Comparison of ENCODE assay signal across 8 mouse cellular contexts in the genomic region with DNA sequence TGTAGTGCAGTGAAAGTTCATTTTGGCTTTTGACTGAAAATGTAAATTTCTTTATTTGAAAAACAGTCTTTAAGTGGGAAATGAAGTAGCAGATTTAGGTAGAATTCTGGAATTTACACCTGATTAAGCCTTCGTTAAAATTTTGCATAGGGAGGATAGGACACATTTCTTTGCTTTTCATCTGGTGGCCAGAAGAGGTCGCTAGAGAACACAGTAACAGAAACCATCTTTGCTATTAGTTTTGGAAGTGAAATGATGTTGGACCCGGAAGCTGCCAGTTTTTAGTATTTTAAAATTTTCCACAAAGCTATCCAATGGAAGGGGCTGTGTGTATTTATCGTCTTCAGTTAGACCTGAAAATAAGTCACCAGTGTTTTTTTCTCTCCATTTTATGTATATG. TPM values are rescaled to one million over a fixed set of nuclear protein-coding genes. Genes with fewer than 3 reads are reported as not detected.
A peak's percentile ranks its signal among the peaks of the same experiment; 100 is the strongest.
DNase-seq lines count a peak whose midpoint lies in the region; ATAC-seq lines count a peak whose summit lies in the region.

No protein-coding gene starts in this region.

- peak; percentile 47; the same call in 1 of the 2 replicates for ATAC-seq in megakaryocyte, adult 5-6 weeks (ENCODE audit: poor library complexity, severe bottlenecking)

- DNase-seq in adrenal gland, postnatal 14 days: peak; percentile 68
- DNase-seq in adrenal gland, adult 18-20 months (ENCODE audit: low spot score in 2 of 2): no peak
- peak; percentile 54 for DNase-seq in kidney, postnatal 14 days
- no peak for DNase-seq in kidney, adult 18-20 months
- peak; percentile 66 for DNase-seq in 416B (ENCODE audit: low read depth)
- DNase-seq in cerebellum, postnatal 10 days: peak; percentile 73 to 82
- DNase-seq in urinary bladder, adult 18-20 months (ENCODE audit: low spot score in 2 of 2): no peak

RNA-seq across cellular contexts. Expression of gene Tyw1, which starts 20.1 kb away (rescaled TPM):
- total RNA-seq in adrenal gland, postnatal 14 days (2021): 23.7 and 24.4 TPM in 2 replicates
- total RNA-seq in adrenal gland, adult 18-20 months (2021): 10 to 100 TPM; 21.1 to 27.8 TPM
- 10.1 and 11.1 TPM in 2 replicates for total RNA-seq in megakaryocyte, adult 5-6 weeks (2015)
- 24.0 and 24.4 TPM in 2 replicates for total RNA-seq in megakaryocyte, adult 5-6 weeks (2017)

RNA-seq across cellular contexts. Expression of gene Sbds, which starts 20.2 kb away (rescaled TPM):
- total RNA-seq in adrenal gland, postnatal 14 days (2021): 77.1 and 87.0 TPM in 2 replicates
- 100 to 1,000 TPM; 119 to 126 TPM for total RNA-seq in adrenal gland, adult 18-20 months (2021)
- total RNA-seq in megakaryocyte, adult 5-6 weeks (2015): 31.0 and 35.4 TPM in 2 replicates
- 58.1 and 62.2 TPM in 2 replicates for total RNA-seq in megakaryocyte, adult 5-6 weeks (2017)

RNA-seq across cellular contexts. Expression of gene Tmem248, which starts 58.6 kb away (rescaled TPM):
- 46.4 and 51.7 TPM in 2 replicates for total RNA-seq in adrenal gland, postnatal 14 days (2021)
- 10 to 100 TPM; 57.9 to 75.8 TPM for total RNA-seq in adrenal gland, adult 18-20 months (2021)
- total RNA-seq in megakaryocyte, adult 5-6 weeks (2015): 33.7 and 36.5 TPM in 2 replicates
- total RNA-seq in megakaryocyte, adult 5-6 weeks (2017): 35.1 and 38.1 TPM in 2 replicates

Comparison
In these comparisons a context has a peak if more than half of its experiments do, and no peak if none do; other contexts are left out.
1. DNase-seq: peak in adrenal gland, postnatal 14 days (single experiment), kidney, postnatal 14 days (single experiment), 416B (single experiment) and cerebellum, postnatal 10 days (2 of 2); none in adrenal gland, adult 18-20 months (0 of 2), kidney, adult 18-20 months (single experiment) and urinary bladder, adult 18-20 months (0 of 2).